Mouse (Mus musculus): ENCODE results near the gene Ublcp1. TPM values are rescaled to one million over a fixed set of nuclear protein-coding genes. Genes with fewer than 3 reads are reported as not detected.

Ublcp1 gene
- 10 to 100 TPM; 20.8 to 25.9 TPM for total RNA-seq (2021)
- long read RNA-seq, experiment 1, transcript Ublcp1-201 (11 exons, 2,088 nt), result major isoform, 32 of 48 reads
- long read RNA-seq, experiment 1, partial matches to known transcripts, result 4 of 48 reads
- long read RNA-seq, experiment 1, other reads (novel, unspliced or antisense), result 8 of 48 reads
- long read RNA-seq, experiment 2, transcript Ublcp1-201 (11 exons, 2,088 nt), result major isoform, 34 of 48 reads
- long read RNA-seq, experiment 2, partial matches to known transcripts, result 2 of 48 reads
- long read RNA-seq, experiment 2, other reads (novel, unspliced or antisense), result 11 of 48 reads

GRCm38 (mm10) chr11:44470432-44471336, at the start of gene Ublcp1:
Gene Ublcp1 (minus strand): TSS chr11:44470498.
- peak; percentile 92 to 93 for DNase-seq (ENCODE audit: low spot score in 2 of 2)

DNA sequence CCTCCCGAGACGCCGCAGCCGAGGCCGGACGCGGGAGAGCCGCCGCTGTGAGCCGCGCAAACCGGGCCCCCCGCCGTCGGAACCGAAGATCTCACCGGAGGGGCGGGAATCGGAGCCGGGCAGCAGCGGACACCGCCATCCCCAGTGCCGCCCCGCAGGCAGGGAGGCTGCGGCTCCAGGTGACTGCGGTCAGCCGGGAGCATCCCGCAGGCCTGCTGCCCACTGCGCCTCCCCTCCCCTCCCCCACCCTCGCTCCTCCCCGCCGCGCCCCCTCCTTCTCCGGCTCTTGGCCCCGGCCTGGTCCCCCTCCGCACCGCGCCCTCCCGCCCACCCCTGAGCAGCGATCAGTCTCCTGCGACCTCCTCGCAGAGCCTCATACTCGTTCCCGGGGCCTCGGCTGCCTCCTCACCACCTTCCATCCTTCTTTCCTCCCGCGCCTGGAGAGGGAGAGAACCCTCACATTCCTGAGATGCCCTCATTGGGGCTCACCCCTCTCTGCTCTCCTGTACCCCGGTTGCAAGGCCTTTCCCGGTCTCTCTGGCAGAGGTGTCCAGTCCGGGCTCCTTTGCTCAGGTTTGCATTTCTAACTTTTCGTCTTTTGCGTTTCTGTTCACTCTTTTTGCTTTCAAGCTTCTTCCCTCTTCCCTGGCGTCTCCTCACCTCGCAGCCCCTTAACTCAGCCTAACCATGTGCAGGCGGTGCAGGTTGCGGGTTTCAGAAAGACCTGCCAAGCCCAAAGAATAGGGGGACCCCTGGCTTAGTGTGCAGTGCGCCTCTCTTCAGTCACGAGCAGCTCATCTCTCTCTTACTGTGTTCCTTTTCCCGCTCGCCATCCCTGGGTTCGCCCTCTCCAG, 49.0 kb upstream of the Ublcp1 start:
- no peak for DNase-seq (ENCODE audit: low spot score in 2 of 2)

GRCm38 (mm10) chr11:44518281-44519095, 48.2 kb upstream of the Ublcp1 start, which contains the start of gene Rnf145:
Gene Rnf145 (plus strand): TSS chr11:44518964.
- peak; percentile 60 to 74 for DNase-seq (ENCODE audit: low spot score in 2 of 2)

DNA sequence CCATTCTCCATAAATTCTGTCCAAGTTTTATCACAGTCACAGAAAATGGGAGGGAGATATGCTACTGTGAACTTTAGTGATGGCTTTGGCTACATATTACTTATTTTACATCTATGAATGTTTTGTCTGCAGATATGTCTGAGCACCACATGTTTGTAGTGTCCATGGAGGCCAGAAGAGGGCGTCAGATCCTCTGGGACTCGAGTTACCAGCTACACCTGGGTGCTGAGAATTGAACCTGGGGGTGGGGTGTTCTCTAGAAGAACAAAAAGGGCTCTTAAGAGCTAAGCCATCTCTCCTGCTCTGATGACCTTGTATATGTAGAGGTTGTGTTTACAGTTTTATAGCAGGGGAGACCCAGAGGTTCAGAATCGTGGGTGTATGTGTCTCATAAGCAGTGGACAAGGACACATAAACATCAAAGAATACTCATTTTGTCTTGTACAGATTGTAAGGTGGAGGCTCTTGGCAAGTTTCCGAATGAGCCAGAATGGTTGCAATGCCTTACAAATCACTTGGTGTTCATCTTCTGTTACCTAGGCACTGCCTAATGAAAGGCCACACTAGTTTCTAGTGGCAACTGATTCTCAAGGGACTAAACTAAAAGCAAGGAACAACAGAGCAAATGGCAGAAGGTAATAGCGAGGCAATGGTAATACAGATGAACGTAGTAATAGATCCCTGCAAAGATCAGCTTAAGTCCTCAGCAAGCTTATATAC, 47.4 kb upstream of the Ublcp1 start:
- no peak for DNase-seq (ENCODE audit: low spot score in 2 of 2)

- DNase-seq (ENCODE audit: low spot score in 2 of 2), result no peak
These were observed 46.1 kb upstream of the Ublcp1 start for GRCm38 (mm10) chr11:44516362-44516761.

DNA sequence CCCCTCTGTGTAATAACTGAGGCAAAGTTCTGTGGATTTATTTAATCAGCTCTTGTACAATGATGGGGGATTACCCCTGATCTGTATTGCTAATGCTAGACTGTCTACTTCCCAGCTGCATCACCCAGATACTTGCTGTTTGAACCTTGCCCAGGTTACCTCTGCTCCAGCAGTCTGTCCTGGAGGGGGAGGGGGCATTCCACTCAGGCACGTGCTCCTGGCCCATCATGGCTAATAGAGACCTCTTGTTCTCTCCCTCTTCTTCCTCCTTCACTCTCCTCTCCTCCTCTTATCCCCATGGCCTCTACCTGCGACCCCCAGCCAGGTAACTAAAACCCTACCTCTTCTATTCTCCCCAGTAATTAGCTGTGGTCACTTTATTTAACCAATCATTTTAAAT, 44.4 kb upstream of the Ublcp1 start:
- DNase-seq (ENCODE audit: low spot score in 2 of 2), result no peak

DNA sequence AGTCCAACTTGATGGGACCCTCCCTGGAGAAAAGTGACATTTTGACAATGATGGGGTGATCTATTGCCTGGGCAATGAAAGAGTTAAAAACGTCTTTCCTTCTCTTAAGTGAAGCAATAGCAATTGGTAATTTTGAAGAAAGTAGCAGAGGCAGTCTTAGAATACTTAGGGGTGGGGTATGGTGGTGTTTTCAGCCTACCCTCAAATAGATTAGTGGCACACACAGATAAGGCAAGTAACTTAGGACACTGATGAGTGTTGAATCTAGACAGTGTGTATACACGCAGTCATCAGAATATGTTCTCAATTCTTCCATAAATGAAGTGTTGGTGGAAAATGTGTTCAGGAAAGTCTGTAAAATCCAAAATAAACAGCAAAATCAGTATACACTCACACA, 42.7 kb upstream of the Ublcp1 start:
- DNase-seq (ENCODE audit: low spot score in 2 of 2), result no peak

- no peak for DNase-seq (ENCODE audit: low spot score in 2 of 2)
These were observed 42.0 kb upstream of the Ublcp1 start for GRCm38 (mm10) chr11:44512044-44513025.

GRCm38 (mm10) chr11:44510371-44510770, 40.1 kb upstream of the Ublcp1 start:
- DNase-seq (ENCODE audit: low spot score in 2 of 2), result no peak

DNA sequence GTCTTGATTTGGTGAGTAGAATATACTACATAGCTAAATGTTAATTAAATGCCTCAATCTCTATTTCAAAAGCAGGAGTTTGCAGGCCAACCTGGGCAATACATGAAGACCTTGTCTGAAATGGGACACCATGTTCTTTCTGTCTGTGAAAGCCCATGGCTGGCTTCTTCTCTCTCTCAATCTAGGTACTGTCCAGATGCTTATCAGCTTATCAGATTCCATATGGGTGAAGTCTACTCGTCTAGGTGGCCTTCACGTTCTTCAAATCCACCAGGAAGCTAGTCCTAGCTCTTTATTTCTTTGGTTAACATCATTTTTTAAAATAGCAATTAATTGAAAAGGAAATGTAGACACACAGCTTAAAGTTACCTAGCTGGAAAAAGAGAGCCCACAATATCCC, 39.6 kb upstream of the Ublcp1 start:
- no peak for DNase-seq (ENCODE audit: low spot score in 2 of 2)

- DNase-seq (ENCODE audit: low spot score in 2 of 2), result no peak
These were observed 38.6 kb upstream of the Ublcp1 start for GRCm38 (mm10) chr11:44508876-44509275.

- DNase-seq (ENCODE audit: low spot score in 2 of 2), result no peak
These were observed 34.5 kb upstream of the Ublcp1 start for GRCm38 (mm10) chr11:44504761-44505160.

- no peak for DNase-seq (ENCODE audit: low spot score in 2 of 2)
These were observed 33.8 kb upstream of the Ublcp1 start for GRCm38 (mm10) chr11:44504146-44504545.

- DNase-seq (ENCODE audit: low spot score in 2 of 2), result no peak
These were observed 32.6 kb upstream of the Ublcp1 start for GRCm38 (mm10) chr11:44502931-44503330.

- no peak for DNase-seq (ENCODE audit: low spot score in 2 of 2)
These were observed 31.2 kb upstream of the Ublcp1 start for GRCm38 (mm10) chr11:44501477-44501876.

DNA sequence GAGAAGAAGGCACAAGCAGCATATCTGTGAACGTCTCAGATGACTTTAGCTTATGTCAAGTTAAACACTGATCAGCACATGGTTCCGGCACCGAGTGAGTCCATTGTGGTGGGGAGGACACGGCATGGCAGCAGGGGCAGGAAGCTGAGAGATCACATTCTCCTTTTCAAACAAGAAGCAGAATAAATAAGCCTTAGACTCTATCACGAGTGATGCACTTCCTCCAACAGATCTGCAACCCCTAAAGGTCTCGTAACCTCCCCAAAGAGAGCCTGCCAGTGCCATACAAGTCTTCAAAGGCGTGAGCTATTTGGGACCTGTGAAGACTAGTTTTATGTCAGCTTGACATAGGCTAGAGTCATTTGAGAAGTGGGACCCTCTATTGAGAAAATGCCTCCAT, 30.7 kb upstream of the Ublcp1 start:
- no peak for DNase-seq (ENCODE audit: low spot score in 2 of 2)

DNA sequence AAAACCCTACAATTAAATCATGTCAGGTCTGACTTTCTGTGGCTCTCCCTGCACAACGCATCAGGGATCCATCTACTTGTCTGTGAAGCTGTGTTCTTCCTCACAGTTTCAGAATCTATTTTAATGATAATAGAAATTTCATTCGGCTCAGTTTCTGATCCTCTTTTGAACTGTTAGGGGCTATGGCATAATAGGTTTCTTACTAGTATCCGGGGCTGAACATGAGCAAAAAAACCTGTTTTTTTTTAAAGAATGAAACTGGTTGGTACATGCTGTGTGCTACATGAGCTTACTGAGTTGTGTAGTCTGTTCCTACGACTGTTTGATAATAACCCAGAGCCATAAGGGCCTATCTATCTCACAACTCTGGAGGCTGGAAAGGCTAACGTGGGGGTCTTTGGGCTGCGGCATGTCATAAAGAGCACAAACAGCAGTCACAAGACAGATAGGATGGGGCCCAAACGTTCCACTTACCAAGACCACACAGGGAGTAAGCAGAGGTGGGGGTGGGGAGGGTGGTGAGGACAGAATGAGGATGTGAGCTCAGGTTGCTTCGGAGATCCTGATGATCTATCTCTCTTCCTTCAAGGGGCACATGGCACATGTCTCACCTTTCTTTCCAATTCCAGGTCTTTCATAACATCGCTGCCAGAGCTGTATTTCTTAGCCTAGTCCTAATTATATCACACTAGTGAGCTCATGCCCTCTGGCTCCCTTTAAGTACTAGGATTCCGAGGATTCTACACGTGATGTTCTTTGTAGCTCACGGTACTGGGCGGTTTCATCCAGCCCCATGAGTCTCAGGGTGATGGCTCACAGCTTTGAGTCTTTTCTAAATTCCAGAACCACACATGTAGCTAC, 28.3 kb upstream of the Ublcp1 start:
- DNase-seq (ENCODE audit: low spot score in 2 of 2), result no peak

DNA sequence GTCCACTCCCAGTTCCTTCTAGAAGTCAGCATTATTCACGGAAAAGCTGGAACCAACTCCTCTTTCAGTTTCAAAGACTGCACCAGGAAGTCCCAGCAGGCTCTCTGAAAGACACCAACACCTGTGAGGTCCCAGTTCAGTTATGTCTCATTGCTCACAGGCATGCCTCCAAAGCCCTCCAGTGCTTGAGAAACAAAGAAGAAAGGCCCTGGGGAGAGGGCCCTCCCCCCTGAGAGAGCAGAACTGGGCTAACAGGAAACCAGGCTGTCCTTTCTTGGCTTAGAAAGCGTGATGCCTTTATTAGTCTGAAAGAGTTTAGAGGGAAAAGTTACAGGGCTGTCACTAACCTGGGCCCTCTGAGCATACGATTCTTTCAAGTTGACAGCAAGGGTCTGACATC, 25.9 kb upstream of the Ublcp1 start:
- no peak for DNase-seq (ENCODE audit: low spot score in 2 of 2)
